Mouse (Mus musculus): Measurements from ENCODE around the gene Pus10.

Gene Pus10

GRCm38 (mm10) chr11:23665311-23665786 lies at the start of gene Pus10:
Pus10 (plus strand) TSS chr11:23665674.
- DNase-seq: peak; percentile 47 to 65

- no peak for DNase-seq
Observed at GRCm38 (mm10) chr11:23618995-23619394, 46.5 kb upstream of the Pus10 start.

GRCm38 (mm10) chr11:23630664-23631063 lies 34.8 kb upstream of the Pus10 start:
- no peak for DNase-seq

GRCm38 (mm10) chr11:23632945-23633878 lies 32.3 kb upstream of the Pus10 start, which contains the start of gene 0610010F05Rik:
0610010F05Rik (minus strand) TSS chr11:23633639.
- peak; percentile 83 to 85 for DNase-seq

- DNase-seq: no peak
Observed at GRCm38 (mm10) chr11:23633879-23634215, 31.6 kb upstream of the Pus10 start.

GRCm38 (mm10) chr11:23634573-23634972 lies 30.9 kb upstream of the Pus10 start:
- no peak for DNase-seq

GRCm38 (mm10) chr11:23647431-23647830 lies 18.0 kb upstream of the Pus10 start:
- DNase-seq: no peak

GRCm38 (mm10) chr11:23647835-23648234 lies 17.6 kb upstream of the Pus10 start:
- no peak for DNase-seq

- DNase-seq: no peak
Observed at GRCm38 (mm10) chr11:23653666-23654065, 11.8 kb upstream of the Pus10 start.

GRCm38 (mm10) chr11:23657791-23658190 lies 7.7 kb upstream of the Pus10 start:
- no peak for DNase-seq

- no peak for DNase-seq
Observed at GRCm38 (mm10) chr11:23664232-23664631, 1.2 kb upstream of the Pus10 start.

GRCm38 (mm10) chr11:23665798-23666501 lies 476 bp downstream of the Pus10 start, which contains the start of gene Pex13:
Pex13 (minus strand) TSS chr11:23665959.
- peak; percentile 93 to 95 for DNase-seq

- DNase-seq: no peak
Observed at GRCm38 (mm10) chr11:23666526-23666925, 1.1 kb downstream of the Pus10 start.

- peak in 1 of 2 experiments; percentile 24 for DNase-seq
Observed at GRCm38 (mm10) chr11:23667128-23667527, 1.7 kb downstream of the Pus10 start.

- DNase-seq: peak in 1 of 2 experiments; percentile 56
Observed at GRCm38 (mm10) chr11:23672256-23672749, 6.8 kb downstream of the Pus10 start.

- no peak for DNase-seq
Observed at GRCm38 (mm10) chr11:23676100-23676499, 10.6 kb downstream of the Pus10 start.

GRCm38 (mm10) chr11:23679044-23679642 lies 13.7 kb downstream of the Pus10 start:
- DNase-seq: peak in 1 of 2 experiments; percentile 59

GRCm38 (mm10) chr11:23680435-23680950 lies 15.0 kb downstream of the Pus10 start:
- no peak for DNase-seq

- no peak for DNase-seq
Observed at GRCm38 (mm10) chr11:23682561-23682960, 17.1 kb downstream of the Pus10 start.

- DNase-seq: no peak
Observed at GRCm38 (mm10) chr11:23686671-23687070, 21.2 kb downstream of the Pus10 start.

GRCm38 (mm10) chr11:23688060-23688459 lies 22.6 kb downstream of the Pus10 start:
- DNase-seq: no peak

GRCm38 (mm10) chr11:23693286-23693685 lies 27.8 kb downstream of the Pus10 start:
- no peak for DNase-seq

GRCm38 (mm10) chr11:23695847-23696246 lies 30.4 kb downstream of the Pus10 start:
- DNase-seq: no peak
